Mouse (Mus musculus) kidney, adult 2 months (tissue): ENCODE measurements around the gene Rnpepl1.
"Not testable (repeated sequence)": the region's sequence is repeated elsewhere in the genome, so short reads cannot be mapped to it uniquely, and the experiment has no call there.

Experiments used
- CTCF ChIP-seq: fragments of 200-500 bp; conservative IDR thresholded peaks from 2 replicates; pipeline ENCODE4 v1.5.1; 2011; ENCODE audit warnings: low read depth, mild to moderate bottlenecking, control low read depth, low read length, moderate library complexity, mixed read lengths; ENCODE audit not compliant: insufficient read depth, insufficient read length
- POLR2A ChIP-seq: fragments of 200-500 bp; IDR thresholded peaks from one replicate; pipeline ENCODE4 v1.6.1; 2011; ENCODE audit warnings: low read depth, low read length, control low read depth

- not testable (repeated sequence) for TF ChIP-seq CTCF, POLR2A
These were observed 60.2 kb downstream of the Rnpepl1 start for GRCm38 (mm10) chr1:92970791-92971190.
